Mouse (Mus musculus) natural killer cell, adult 2 months (primary cell): Measurements from ENCODE around the gene Mfsd4b1.
"Not testable (repeated sequence)": the region's sequence is repeated elsewhere in the genome, so short reads cannot be mapped to it uniquely, and the experiment has no call there.

ENCODE experiments used
- DNase-seq, 2 experiments: peaks; one replicate each; pipeline ENCODE4 v3.0.0; 2022; ENCODE audit warnings: low spot score in 2 of 2

Mfsd4b1 gene

DNA sequence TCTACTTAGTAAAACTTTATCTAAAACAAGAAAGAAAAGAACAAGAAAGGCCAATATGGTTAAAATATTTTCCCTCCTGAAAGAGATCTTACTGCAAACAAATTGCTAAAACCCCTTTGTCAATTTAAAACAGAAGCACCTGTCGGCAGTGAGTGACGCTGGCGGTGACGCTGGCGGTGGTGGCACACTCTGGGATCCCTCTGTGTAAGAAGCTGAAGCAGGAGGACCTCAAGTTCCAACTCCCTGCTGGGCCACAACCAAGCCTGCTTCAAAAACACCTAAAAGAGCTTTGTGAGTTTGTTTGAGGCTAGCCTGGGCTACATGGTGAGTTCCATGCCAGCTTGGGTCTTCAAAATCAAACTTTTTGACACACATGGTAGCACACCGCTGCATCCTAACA, 9.9 kb upstream of the Mfsd4b1 start:
- DNase-seq: no peak

DNA sequence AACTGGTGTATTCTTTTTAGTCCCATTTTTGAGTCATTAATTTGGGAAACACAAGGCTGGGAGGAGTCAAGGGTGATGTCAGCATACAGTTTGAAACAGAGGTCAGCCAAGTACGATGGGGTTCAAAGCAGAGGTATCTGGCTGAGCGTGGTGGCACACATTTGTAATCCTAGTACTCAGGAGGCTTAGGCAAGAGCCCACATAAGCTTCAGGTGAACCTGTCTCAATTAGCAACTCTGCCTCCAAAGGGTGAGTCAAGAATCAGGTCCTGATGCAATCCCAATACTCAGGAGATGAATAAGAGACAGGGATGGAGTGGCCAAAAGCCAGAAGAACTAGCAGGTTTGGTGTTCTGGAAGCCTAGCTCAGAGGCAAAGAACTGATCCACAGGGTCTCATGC, 7.8 kb upstream of the Mfsd4b1 start:
- no peak for DNase-seq

DNA sequence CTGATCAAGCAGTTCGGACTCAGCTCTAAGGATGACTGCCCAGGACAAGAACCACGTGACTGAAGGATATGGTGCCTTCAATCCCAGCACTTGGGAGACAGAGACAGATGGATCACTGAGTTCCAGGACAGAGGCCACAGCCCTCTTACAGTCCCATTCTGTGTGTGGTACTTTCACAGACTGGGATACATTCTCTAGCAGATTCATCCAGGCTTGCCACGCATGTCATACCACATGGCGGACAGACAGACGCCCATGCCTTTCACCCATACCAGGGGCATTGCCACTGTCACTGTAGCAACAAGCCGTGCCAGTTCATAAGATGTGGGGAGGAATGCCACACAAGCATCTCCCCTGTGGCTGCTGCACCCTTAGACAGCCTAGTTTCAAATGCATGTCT, 5.6 kb upstream of the Mfsd4b1 start:
- DNase-seq: no peak

DNA sequence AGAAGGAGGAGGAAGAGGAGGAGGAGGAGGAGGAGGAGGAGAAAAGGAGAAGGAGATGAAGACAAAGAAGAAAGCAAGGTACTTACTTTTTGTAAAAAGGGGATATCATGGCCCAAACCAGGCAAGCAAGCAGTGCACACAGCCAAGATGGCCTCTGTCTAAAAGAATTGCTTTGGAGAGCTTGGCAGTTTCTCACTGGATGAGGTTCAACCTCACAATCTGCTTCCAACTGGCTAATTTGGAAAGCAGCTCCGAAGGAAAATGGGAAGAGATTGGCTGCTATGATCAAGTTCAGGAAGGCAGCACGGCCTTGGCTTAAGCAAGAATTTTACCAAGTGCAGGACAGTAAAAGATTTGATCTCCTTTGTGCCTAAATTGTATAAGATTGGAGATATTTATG, 4.5 kb upstream of the Mfsd4b1 start:
- DNase-seq: no peak

DNA sequence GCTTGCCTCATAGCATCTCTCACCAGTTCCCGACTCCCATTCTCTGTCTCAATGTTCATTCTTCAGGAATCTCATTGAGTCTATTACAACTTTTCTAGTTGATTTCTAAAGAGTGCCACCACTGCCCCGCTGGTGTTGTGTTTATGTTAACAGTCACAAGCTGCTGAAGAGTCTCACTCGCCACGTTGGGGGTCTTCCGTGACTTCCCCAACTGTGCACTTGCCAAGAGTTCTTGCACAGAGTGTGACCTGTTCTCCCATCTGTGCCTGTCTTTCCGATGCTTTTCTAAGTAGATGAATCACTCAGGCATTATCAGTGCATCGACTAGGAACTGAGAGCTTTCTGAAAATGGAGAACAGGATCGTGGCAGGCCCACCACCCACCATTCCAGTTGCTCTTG, 3.0 kb upstream of the Mfsd4b1 start:
- no peak for DNase-seq

DNA sequence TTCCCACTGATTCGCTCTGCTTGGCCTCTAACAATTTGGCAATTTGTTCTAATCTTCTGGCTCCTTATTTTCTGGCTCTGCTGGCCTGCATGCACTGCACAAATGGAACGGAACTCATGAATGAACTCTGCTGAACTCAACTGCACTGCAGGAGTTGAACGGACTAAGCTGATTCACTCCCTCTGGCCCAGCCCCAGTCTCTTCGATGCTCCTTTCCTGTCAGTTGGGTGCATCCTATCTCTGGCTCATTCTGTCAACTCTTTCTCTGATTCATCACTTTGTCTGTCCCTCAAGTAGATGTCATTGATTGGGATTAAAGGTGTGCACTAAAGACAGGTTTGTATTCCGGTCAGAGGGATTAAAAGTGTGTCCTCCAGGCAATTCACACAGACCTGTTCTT, 1.5 kb upstream of the Mfsd4b1 start:
- no peak for DNase-seq

DNA sequence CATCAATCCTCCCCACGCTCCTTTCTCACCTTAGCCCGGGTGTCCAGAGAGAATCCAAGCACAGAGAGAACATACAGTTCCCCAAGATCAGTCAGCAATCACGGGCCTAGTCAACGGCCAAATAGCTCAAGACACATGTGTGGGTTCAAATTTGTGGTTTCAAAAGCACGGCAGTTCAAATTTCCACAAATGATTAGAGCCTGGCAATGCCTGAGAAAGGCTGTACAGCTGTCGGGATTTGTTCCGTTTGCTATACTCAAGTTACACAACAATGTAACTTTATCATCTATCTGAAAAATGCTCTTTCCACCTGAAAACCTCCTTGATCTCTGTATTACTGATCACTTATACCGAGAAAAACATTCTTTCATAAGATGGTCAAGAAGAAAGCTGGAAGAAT, 492 bp upstream of the Mfsd4b1 start:
- no peak for DNase-seq

DNA sequence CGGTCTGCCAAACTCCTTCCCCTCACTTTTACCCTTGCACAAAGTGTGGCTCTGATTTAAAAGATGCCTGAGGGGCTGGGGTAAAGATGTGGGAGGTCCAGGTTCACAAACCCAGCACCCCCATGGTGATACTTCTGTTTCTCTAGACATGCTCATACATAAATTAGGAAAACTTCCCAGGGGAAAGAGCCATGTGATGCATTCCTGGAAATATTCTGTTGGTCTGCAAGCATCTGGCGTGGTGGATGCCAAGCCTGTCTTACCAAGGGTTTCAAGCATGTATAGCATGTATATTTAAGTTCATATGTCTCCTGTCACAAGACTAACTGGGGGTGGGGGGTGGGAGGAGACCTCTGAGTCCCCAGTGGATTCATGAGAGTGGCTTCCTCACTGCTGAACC, 4.7 kb downstream of the Mfsd4b1 start:
- DNase-seq: no peak

DNA sequence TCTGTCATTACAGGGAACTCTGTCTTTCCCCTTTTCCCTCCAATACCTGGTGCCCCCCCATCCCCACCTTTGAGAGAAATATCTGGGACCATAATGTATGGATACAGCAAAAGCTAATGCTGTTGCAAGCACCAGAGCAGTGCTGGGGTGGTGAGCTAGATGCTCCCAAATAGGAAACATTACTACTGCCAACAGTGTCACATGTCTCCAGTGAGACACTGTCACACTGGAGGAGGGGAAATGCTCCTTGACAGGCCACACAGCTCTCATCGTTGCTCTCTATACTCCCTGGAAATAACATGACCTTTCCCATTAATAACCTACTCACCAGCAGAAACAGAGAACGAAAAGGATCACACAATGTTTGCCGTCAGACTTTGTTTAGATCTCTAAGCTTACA, 5.6 kb downstream of the Mfsd4b1 start:
- DNase-seq: no peak

DNA sequence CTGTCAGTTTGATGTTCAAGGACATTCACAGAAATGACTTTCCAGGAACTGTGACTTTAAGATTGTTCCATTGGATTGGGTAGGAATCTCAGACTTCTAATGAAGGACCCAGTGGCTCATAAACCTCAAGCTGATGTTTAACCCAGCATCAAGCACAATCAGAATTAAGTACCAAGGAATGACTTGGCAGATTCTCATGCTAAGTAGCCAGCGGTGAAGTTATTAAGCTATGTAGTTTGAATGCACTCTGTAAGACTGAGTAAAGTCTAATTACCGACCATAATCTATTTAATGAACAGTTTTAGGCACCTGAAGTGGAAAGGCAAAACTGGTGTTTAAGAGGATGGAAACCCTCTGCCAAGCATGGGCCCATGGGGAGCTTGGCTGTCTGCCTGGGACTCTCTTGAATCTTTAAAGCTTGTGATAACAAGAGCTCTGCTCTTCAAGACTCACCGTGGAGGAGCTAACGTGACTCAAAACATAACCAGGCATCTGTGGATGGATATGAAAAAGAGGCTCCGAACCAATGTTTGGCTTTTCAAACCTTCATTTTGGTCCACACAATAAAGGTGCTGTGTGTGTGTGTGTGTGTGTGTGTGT, 6.7 kb downstream of the Mfsd4b1 start:
- DNase-seq: no peak

DNA sequence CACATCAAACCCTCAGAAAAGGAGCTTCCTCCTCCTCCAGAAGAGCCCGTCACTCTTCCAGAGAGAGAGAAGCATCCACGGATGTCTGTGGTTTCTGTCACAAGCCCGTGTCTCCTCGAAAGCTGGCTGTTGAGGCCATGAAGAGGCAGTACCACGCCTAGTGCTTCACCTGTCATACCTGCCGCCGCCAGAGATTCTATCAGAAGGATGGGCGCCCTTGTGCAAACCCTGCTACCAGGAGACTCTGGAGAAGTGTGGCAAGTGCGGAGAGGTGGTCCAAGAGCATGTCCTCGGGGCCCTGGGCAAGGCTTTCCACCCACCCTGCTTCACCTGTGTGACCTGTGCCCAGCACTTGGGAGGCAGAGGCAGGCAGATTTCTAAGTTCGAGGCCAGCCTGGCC, 15.5 kb downstream of the Mfsd4b1 start:
- no peak for DNase-seq

DNA sequence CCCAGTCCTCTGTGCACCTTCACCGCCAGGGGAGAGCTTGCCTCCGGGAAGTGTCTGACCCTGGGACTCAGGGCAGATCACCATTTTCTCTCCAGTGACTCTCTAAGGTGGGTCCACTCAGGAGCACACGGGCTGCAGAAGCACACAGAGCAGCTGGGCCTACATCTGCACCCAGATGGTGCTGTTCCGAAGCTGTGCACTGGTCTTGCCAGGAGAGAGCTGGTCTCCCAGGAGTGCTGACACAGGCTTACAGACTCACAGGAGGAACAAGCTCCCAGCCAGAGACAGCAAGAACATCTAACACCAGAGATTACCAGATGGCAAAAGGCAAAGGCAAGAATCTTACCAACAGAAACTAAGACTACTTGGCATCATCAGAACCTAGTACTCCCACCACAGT, 16.2 kb downstream of the Mfsd4b1 start:
- not testable (repeated sequence) for DNase-seq

DNA sequence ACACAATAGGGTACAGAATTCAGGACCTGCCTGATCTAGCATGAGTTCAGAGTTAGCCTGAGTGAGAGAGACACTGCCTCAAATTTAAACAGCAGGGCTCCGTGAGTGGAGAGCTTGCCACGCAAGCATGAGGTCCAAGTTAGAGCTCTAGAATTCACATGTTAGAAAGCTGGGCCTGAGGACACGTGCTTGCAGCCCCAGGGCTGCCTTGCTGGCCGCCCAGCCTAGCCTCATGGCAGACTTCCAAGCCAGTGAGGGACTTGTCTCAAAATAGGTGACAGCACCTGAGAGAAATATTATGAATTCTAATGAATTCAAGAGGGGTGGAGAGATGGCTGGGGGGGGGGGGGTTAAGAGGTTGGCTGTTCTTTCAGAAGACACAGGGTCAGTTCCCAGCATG, 17.1 kb downstream of the Mfsd4b1 start:
- DNase-seq: no peak

DNA sequence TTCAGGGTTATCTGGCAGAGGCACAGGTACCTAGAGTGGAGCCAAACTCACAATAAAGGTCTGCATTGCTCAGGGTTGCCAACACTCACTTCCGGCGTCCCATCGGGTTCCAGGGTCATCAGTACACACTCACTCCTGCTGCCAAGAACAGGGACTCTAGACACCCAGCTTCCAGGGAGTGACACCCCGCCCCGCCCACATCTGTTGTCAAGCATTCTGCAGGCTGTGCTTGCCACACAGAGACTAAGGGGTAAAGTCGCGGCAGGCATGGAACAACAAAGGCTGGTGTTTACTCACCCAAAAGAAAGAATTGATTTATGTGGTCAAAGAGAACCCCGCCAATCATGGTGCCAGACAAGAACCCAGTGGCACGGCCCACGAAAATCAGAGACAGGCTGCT, 18.1 kb downstream of the Mfsd4b1 start:
- DNase-seq: peak in 1 of 2 experiments; percentile 4

DNA sequence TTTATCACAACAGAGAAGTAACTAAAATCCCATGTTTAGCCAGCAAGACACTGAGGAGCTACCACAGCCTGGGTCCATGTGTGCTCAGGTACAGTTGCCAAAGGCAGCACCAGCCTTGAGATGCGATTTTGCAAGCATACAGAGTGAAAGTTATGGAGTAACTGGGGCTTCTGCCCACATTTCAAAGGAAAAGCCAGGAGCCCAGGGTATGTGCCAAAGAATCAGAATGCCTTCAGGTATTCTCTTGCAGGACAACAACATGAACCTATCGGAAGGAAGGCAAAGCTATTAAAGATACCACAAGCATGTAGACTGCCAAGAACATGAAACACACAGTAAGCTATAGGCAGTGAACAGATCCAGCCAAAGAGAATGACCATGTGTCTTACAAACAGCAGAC, 24.3 kb downstream of the Mfsd4b1 start:
- no peak for DNase-seq

DNA sequence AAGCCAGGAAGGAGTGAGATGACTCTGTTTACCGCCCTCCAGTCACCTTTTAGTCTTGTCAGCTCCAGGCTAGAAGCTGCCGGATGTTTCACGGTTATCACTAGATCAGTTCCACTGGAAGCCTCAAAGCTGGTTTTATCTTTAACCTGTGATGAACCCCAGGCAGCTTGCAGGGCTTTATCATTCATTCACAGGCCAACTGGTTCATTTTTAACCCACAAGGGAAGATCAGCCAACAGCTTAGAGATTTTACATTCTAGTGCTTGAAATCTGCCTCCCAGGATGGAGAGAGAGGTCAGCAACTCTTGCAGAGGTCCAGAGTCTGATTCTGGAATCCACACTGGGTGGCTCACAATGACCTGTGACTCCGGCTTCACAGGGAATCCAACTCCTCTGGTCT, 33.9 kb downstream of the Mfsd4b1 start:
- DNase-seq: no peak

DNA sequence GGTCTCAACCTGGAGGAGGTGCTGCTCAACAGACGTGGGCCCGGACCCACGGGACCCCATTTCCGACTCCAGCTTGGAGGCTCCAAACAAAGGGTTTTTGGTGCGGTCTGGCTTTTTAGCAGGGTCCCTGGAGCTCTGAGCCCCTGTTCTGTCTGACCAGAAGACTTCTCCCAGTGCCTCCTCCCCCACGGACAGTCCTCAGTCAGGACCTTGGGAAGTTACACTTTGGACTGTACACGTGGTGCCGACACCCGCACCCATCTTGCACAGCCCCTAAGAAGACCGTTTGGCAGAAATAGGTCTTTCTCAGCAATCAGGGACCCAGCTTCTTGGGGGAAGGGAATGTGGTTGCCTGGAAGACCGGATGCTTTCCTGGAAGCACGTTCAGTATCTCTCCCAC, 38.6 kb downstream of the Mfsd4b1 start, which contains the start of gene Mfsd4b5:
Gene Mfsd4b5, minus strand, starts transcription at position 181 of the 400 bp plus-strand sequence.
- DNase-seq: no peak

DNA sequence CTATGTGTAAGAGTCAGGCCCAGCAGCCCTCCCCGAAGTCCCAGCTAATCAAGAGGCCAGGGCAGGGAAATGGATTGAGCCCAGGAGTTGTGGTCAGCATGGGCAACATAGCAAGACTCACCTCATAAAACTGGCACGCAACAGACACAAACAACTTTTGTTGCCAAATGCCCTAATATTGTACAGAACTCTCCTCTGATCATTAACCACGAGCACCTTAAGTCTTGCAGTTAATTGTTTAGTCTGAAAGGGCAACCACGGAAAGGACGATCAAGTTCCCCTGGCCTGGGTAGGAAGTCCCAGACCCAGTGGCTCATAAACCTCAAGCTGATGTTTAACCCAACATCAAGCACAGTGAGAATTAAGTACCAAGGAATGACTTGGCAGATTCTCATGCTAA, 42.5 kb downstream of the Mfsd4b1 start:
- DNase-seq: no peak

DNA sequence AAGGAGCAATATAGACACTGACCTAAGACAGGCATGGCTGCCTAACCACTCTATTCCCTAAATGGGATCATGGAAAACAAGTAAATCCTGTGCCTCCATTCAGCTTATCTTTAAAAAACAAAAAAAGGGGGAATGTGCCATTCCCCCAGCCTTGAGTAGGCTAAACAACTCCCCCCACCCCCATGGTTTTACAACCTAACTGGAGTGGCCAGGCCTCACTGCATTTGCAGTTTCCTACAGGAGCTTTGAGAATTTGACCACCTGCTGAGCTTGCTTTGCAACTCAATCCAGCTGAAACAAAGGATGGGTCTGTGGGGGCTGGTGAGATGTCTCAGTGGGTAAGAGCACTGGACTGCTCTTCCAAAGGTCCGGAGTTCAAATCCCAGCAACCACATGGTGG, 46.8 kb downstream of the Mfsd4b1 start:
- no peak for DNase-seq

DNA sequence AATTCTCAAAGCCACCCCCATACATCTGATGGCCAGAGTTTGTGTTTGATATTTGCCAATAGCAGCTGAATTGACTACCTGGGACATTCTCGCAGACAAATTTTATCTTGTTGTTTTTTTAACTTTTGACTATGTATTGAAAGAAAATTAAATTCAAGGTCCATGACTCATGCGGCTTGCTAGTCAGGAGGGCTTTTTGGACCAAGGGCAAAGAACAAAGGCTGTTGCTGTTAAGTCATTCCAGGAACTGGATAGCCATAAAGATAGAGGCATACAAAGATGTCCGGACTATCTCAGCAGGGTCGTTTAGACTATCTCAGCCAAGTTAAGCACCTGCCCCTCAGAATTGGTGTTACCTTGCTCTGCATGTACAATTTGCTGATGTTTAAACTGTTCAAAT, 47.7 kb downstream of the Mfsd4b1 start:
- no peak for DNase-seq

DNA sequence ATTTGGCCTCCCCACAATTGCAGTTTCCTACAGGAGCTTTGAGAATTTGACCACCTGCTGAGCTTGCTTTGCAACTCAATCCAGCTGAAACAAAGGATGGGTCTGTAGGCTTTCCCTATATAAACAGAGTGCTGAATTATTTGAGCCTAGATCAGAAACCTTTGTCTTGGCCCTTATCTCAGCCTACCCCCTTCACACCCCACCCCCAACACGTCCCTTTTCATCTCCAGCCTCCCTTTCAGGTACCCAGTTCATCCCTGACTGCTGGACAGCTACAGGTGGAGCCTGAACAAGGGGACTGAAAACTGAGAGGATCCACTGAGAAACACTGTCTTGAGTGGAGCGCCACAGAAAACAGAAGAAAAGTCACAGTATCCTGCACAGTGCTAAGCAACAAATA, 49.3 kb downstream of the Mfsd4b1 start:
- no peak for DNase-seq

DNA sequence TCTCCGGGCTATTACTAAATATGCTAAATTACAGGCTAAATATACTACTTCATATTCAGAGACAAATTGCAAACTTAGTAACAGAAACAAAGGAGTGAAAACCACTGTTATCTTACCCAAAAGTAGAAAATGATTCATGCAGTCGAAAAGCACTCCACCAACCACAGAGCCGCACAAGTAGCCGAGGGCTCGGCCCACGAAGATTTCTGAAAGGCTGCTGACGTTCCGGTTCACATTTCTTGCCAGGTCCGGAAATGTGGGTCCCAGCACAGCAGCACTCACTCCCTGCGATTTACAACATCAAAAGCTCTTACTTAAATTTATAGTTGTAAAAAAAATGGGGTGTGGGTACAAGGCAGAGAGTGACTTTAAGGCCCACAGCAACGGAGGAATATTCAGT, 50.1 kb downstream of the Mfsd4b1 start:
- DNase-seq: no peak

DNA sequence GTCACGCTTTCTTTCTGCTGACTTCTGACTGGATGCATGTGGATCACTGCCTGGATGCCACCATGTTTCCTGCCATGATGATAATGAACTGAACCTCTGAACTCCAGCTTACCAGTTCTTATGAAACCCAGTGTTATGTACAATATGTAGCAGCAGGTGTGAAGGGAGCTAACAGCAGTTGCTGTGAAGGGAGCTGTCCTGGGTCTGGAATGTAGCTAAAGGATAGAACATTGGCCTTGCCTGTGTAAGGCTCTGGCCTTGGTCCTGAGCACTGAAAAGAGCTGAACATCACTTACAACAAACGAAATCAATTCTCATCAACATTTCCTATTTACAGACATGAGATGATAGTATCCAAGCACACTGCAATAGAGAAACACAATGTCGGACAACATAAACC, 57.6 kb downstream of the Mfsd4b1 start:
- no peak for DNase-seq

DNA sequence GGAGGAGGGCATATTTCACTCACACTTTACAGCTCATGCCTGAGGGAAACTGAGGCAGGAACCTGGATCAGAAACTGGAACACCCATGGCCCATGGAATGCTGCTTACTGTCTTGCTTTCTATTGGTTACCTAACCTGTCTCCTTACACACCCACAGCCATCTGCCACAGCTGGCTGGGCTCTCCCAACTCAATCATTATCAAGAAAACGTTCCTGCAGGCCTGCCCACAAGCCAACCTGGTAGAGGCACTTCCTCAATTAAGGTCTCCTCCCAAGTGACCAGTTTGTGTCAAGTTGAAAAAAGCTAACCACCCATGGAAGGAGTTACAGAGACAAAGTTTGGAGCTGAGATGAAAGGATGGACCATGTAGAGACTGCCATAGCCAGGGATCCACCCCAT, 63.2 kb downstream of the Mfsd4b1 start:
- DNase-seq: no peak

DNA sequence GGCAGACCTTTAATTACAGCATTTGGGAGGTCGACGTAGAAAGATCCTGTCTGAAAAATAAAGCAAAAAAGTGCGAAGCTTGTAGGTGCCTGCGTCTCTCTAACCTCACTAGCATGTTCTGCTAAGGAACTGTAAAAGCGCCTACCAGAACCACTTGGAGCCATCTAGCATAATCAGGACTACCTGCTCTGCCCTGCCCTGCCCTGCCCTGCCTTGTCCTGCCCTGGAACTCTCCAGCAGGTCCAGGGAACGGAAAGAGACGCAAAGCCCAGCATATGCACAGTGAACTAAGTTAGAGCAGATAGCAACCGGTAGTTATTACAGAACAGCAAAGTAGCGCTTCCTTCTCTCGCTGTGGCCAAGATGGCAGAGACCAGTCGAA, 64.6 kb downstream of the Mfsd4b1 start:
- DNase-seq: no peak
